ENCODE assay signal across 21 mouse cellular contexts in genomic region chr12:80909631-80910030, GRCm38 (mm10). TPM values are rescaled to one million over a fixed set of nuclear protein-coding genes. Genes with fewer than 3 reads are reported as not detected.
"Had no signal": no experiment of that assay in that cellular context is flagged by ENCODE, and none has a peak within 500 bp of the region (broad histone marks: within the 10 kb centered on the region; RNA-seq: fewer than 3 reads in every experiment).

No protein-coding gene starts in this region.

- DNase-seq: kidney, adult 18-20 months; kidney, adult 9 months; kidney, postnatal 14 days; kidney, postnatal 4 days; layer of hippocampus, adult 9-11 months; lung, adult 2 months; lung, postnatal 14 days; right cerebral cortex, adult 18-20 months; right cerebral cortex, postnatal 14 days; right cerebral cortex, postnatal 4 days; thymus, adult 2 months; thymus, postnatal 14 days; thymus, postnatal 4 days had no signal

- H3K4me1 ChIP-seq: intestine, embryonic 15.5 days; midbrain, embryonic 12.5 days; midbrain, embryonic 15.5 days; neural tube, embryonic 12.5 days; neural tube, embryonic 15.5 days had no signal

- H3K27me3 ChIP-seq: intestine, embryonic 15.5 days; midbrain, embryonic 12.5 days; midbrain, embryonic 15.5 days; neural tube, embryonic 12.5 days; neural tube, embryonic 15.5 days had no signal

- H3K27ac ChIP-seq: intestine, embryonic 15.5 days; layer of hippocampus, adult 2 months; macrophage; midbrain, embryonic 12.5 days; midbrain, embryonic 15.5 days; neural tube, embryonic 12.5 days; neural tube, embryonic 15.5 days; stomach, postnatal 0 days had no signal

- H3K9ac ChIP-seq: intestine, embryonic 15.5 days; midbrain, embryonic 12.5 days; midbrain, embryonic 15.5 days; neural tube, embryonic 12.5 days; neural tube, embryonic 15.5 days had no signal

- H3K9me3 ChIP-seq: intestine, embryonic 15.5 days; midbrain, embryonic 12.5 days; midbrain, embryonic 15.5 days; neural tube, embryonic 12.5 days; neural tube, embryonic 15.5 days had no signal

- H3K4me2 ChIP-seq: intestine, embryonic 15.5 days; midbrain, embryonic 12.5 days; midbrain, embryonic 15.5 days; neural tube, embryonic 12.5 days; neural tube, embryonic 15.5 days had no signal

- H3K4me3 ChIP-seq: intestine, embryonic 15.5 days; layer of hippocampus, adult 2 months; midbrain, embryonic 12.5 days; midbrain, embryonic 15.5 days; neural tube, embryonic 12.5 days; neural tube, embryonic 15.5 days had no signal

- H3K36me3 ChIP-seq: intestine, embryonic 15.5 days; midbrain, embryonic 12.5 days; midbrain, embryonic 15.5 days; neural tube, embryonic 12.5 days; neural tube, embryonic 15.5 days had no signal

- ATAC-seq: intestine, embryonic 15.5 days; midbrain, embryonic 15.5 days had no signal

RNA-seq across cellular contexts. Expression of gene Slc10a1, which starts 58.9 kb away (rescaled TPM):
- polyA plus RNA-seq: macrophage had no signal
